Mouse (Mus musculus) CH12.LX (cell line): Measurements from ENCODE around the gene Gm12117.

Source experiments
- CTCF ChIP-seq, 2 experiments: IDR thresholded peaks in 1 of 2; conservative IDR thresholded peaks in 1 of 2; 2 replicates each; pipeline ENCODE4 v1.5.1; 2011 to 2012; ENCODE audit warnings: low read depth in 2 of 2, low read length in 2 of 2, improper control_type of control experiment in 1 of 2, inconsistent platforms in 1 of 2, mild to moderate bottlenecking in 1 of 2, moderate library complexity in 1 of 2
- ETS1 ChIP-seq: conservative IDR thresholded peaks from 2 replicates; pipeline ENCODE4 v1.6.1; 2012; ENCODE audit warnings: low read depth, mild to moderate bottlenecking, inconsistent platforms, low read length, improper control_type of control experiment, moderate library complexity
- HCFC1 ChIP-seq: IDR thresholded peaks from 2 replicates; pipeline ENCODE4 v1.6.1; 2012; ENCODE audit warnings: low read depth, mild to moderate bottlenecking, inconsistent platforms, low read length, improper control_type of control experiment
- MAZ ChIP-seq: IDR thresholded peaks from 2 replicates; pipeline ENCODE4 v1.6.1; 2012; ENCODE audit warnings: low read depth, mild to moderate bottlenecking, inconsistent platforms, low read length, improper control_type of control experiment, moderate library complexity
- NRF1 ChIP-seq: IDR thresholded peaks from 2 replicates; pipeline ENCODE4 v1.6.1; 2014; ENCODE audit warnings: low read depth, mild to moderate bottlenecking, inconsistent platforms, low read length, improper control_type of control experiment, moderate library complexity
- TBP ChIP-seq: conservative IDR thresholded peaks from 2 replicates; pipeline ENCODE4 v1.6.1; 2011; ENCODE audit warnings: low read depth, low read length, improper control_type of control experiment

DNA sequence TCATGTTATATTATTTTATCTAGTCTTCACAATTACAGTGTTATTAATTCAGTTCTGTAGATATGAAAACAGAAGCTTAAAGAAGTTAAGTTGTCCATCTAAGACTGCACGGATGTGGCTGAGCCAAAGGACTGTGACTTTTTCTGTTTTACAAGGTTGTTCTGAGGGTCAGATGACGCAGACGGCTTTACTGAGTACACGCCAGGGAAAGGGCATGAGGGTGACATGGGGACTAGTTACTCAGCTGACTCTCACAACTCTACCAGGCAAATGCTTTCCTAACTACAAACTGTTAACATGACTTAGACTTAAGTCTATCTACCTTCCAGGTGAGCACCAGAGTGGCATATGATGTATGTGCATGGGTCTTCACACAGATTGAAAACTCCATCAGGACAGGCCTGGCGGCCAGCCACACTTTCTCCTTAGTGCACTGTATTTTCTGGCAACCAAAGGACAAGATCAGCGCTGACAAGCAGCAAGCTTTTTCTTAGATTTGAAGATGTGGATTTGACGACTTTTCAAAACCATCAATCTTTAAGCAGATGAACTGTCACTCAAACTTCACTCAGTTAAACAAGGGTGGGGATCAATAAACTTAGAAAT lies 42.6 kb upstream of the Gm12117 start:
- TF ChIP-seq MAZ (no peak), HCFC1 (no peak), NRF1 (no peak), TBP (no peak), CTCF (conservative IDR thresholded peaks at IDR 0.05 in 1 of 2, IDR thresholded peaks at IDR 0.05 in 1 of 2; ENCODE audit: low read depth in 2 of 2, low read length in 2 of 2) (no peak), ETS1 (no peak)
